In genomic region chr6:81800822-81801221, GRCm38 (mm10) we compare ENCODE assay signal across 18 mouse cellular contexts.
A peak's percentile ranks its signal among the peaks of the same experiment; 100 is the strongest.
DNase-seq lines count a peak whose midpoint lies in the region; ATAC-seq and TF ChIP-seq lines count a peak whose summit lies in the region.
"Had no signal": no experiment of that assay in that cellular context is flagged by ENCODE, and none has a peak within 500 bp of the region (broad histone marks: within the 10 kb centered on the region; RNA-seq: fewer than 3 reads in every experiment).

No protein-coding gene starts in this region.

- no peaks in the 10 kb centered on the region for H3K36me3 ChIP-seq in midbrain, embryonic 14.5 days (ENCODE audit: control insufficient read depth, insufficient read depth, low read length)
- H3K36me3 ChIP-seq in midbrain, embryonic 10.5 days = no peaks in the 10 kb centered on the region
- H3K36me3 ChIP-seq: embryonic facial prominence, embryonic 10.5 days; embryonic facial prominence, embryonic 12.5 days; forebrain, embryonic 15.5 days had no signal

- H3K27ac ChIP-seq in layer of hippocampus, adult 2 months = peak overlapping the region; percentile 63
- no peak overlapping the region for H3K27ac ChIP-seq in midbrain, embryonic 14.5 days (replicated peaks; ENCODE audit: low read depth, low read length)
- H3K27ac ChIP-seq in midbrain, embryonic 10.5 days (replicated peaks) = no peak overlapping the region
- H3K27ac ChIP-seq: embryonic facial prominence, embryonic 10.5 days; embryonic facial prominence, embryonic 12.5 days; forebrain, embryonic 13.5 days; forebrain, embryonic 15.5 days had no signal

- no peaks in the 10 kb centered on the region for H3K9me3 ChIP-seq in midbrain, embryonic 14.5 days (ENCODE audit: control insufficient read depth, low read length)
- H3K9me3 ChIP-seq in midbrain, embryonic 10.5 days (replicated peaks) = 0 out of 2 replicates have a peak, but pooled peaks cover 3% of the 10 kb centered on the region
- H3K9me3 ChIP-seq: embryonic facial prominence, embryonic 10.5 days; embryonic facial prominence, embryonic 12.5 days; forebrain, embryonic 13.5 days; forebrain, embryonic 15.5 days had no signal

- DNase-seq in layer of hippocampus, adult 2 months (ENCODE audit: low spot score in 2 of 2) = peak in 1 of 2 experiments; percentile 58
- DNase-seq in layer of hippocampus, adult 11-12 months (ENCODE audit: low spot score) = no peak
- DNase-seq in midbrain, embryonic 14.5 days = peak; percentile 8
- no peak for DNase-seq in midbrain, embryonic 10.5 days (ENCODE audit: low spot score)
- no peak for DNase-seq in frontal cortex, postnatal 25 days (ENCODE audit: low spot score in 2 of 2)
- DNase-seq: adrenal gland, adult 2 months; adrenal gland, postnatal 10 days; adrenal gland, postnatal 25 days; cerebellum, adult 11-12 months; cerebellum, adult 2 months; cerebellum, adult 9-10 months; cerebellum, postnatal 10 days; cerebellum, postnatal 25 days; forebrain, postnatal 0 days had no signal

- H3K4me1 ChIP-seq in midbrain, embryonic 14.5 days (ENCODE audit: control insufficient read depth, insufficient read depth, low read length) = no peaks in the 10 kb centered on the region
- no peaks in the 10 kb centered on the region for H3K4me1 ChIP-seq in midbrain, embryonic 10.5 days
- H3K4me1 ChIP-seq: embryonic facial prominence, embryonic 10.5 days; embryonic facial prominence, embryonic 12.5 days; forebrain, embryonic 13.5 days; forebrain, embryonic 15.5 days had no signal

- H3K27me3 ChIP-seq in midbrain, embryonic 14.5 days (ENCODE audit: control insufficient read depth, insufficient read depth, low read length) = no peaks in the 10 kb centered on the region
- H3K27me3 ChIP-seq in midbrain, embryonic 10.5 days (ENCODE audit: low read depth, poor library complexity, severe bottlenecking) = no peaks in the 10 kb centered on the region
- H3K27me3 ChIP-seq: embryonic facial prominence, embryonic 12.5 days; forebrain, embryonic 13.5 days; forebrain, embryonic 15.5 days had no signal

- no peak overlapping the region for H3K9ac ChIP-seq in midbrain, embryonic 14.5 days (replicated peaks; ENCODE audit: low read length)
- H3K9ac ChIP-seq: embryonic facial prominence, embryonic 12.5 days; forebrain, embryonic 13.5 days; forebrain, embryonic 15.5 days; forebrain, postnatal 0 days had no signal

- no peak for TF ChIP-seq CTCF in layer of hippocampus, adult 2 months (conservative IDR thresholded peaks at IDR 0.05)

- 76% methylated on average over 3 of the region's 3 CpGs for WGBS in midbrain, embryonic 14.5 days
- WGBS in midbrain, embryonic 10.5 days = 95% methylated on average over 3 of the region's 3 CpGs

- ATAC-seq in midbrain, embryonic 14.5 days (ENCODE audit: low FRiP score, low TSS enrichment) = no peak
- ATAC-seq: forebrain, embryonic 13.5 days; forebrain, embryonic 15.5 days; forebrain, postnatal 0 days had no signal

- H3K4me3 ChIP-seq in layer of hippocampus, adult 2 months = no peak overlapping the region
- no peak overlapping the region for H3K4me3 ChIP-seq in midbrain, embryonic 14.5 days (replicated peaks; ENCODE audit: low read depth, low read length)
- no peak overlapping the region for H3K4me3 ChIP-seq in midbrain, embryonic 10.5 days
- H3K4me3 ChIP-seq: embryonic facial prominence, embryonic 10.5 days; embryonic facial prominence, embryonic 12.5 days; forebrain, embryonic 13.5 days; forebrain, embryonic 15.5 days had no signal

- H3K4me2 ChIP-seq in midbrain, embryonic 14.5 days (ENCODE audit: low read length) = no peak overlapping the region
- H3K4me2 ChIP-seq: embryonic facial prominence, embryonic 12.5 days; forebrain, embryonic 13.5 days; forebrain, embryonic 15.5 days had no signal
